Mouse (Mus musculus): Measurements from ENCODE around the gene Aars2.

The Aars2 gene

GRCm38 (mm10) chr17:45542705-45543104 lies 36.1 kb downstream of the Aars2 start:
- DNase-seq (ENCODE audit: low read depth, low spot score): no peak

- no peak for DNase-seq (ENCODE audit: low read depth, low spot score)
These were observed 36.5 kb downstream of the Aars2 start for GRCm38 (mm10) chr17:45543115-45543514.

GRCm38 (mm10) chr17:45544001-45544872 lies 37.6 kb downstream of the Aars2 start:
- no peak for DNase-seq (ENCODE audit: low read depth, low spot score)

GRCm38 (mm10) chr17:45544873-45545277 lies 38.2 kb downstream of the Aars2 start:
- no peak for DNase-seq (ENCODE audit: low read depth, low spot score)

GRCm38 (mm10) chr17:45545278-45545961 lies 38.8 kb downstream of the Aars2 start:
- no peak for DNase-seq (ENCODE audit: low read depth, low spot score)

- no peak for DNase-seq (ENCODE audit: low read depth, low spot score)
These were observed 40.3 kb downstream of the Aars2 start for GRCm38 (mm10) chr17:45546941-45547340.

- no peak for DNase-seq (ENCODE audit: low read depth, low spot score)
These were observed 41.0 kb downstream of the Aars2 start for GRCm38 (mm10) chr17:45547461-45548190.

- DNase-seq (ENCODE audit: low read depth, low spot score): no peak
These were observed 42.2 kb downstream of the Aars2 start for GRCm38 (mm10) chr17:45548541-45549512.

GRCm38 (mm10) chr17:45549617-45550181 lies 43.1 kb downstream of the Aars2 start, which contains the start of gene Tmem151b:
Tmem151b (minus strand) TSS chr17:45549677.
- no peak for DNase-seq (ENCODE audit: low read depth, low spot score)

- no peak for DNase-seq (ENCODE audit: low read depth, low spot score)
These were observed 43.6 kb downstream of the Aars2 start for GRCm38 (mm10) chr17:45550253-45550652.

GRCm38 (mm10) chr17:45551249-45551796 lies 44.7 kb downstream of the Aars2 start:
- DNase-seq (ENCODE audit: low read depth, low spot score): no peak

- peak; percentile 82 for DNase-seq (ENCODE audit: low read depth, low spot score)
These were observed 45.3 kb downstream of the Aars2 start for GRCm38 (mm10) chr17:45551816-45552451.

- no peak for DNase-seq (ENCODE audit: low read depth, low spot score)
These were observed 46.4 kb downstream of the Aars2 start for GRCm38 (mm10) chr17:45553065-45553464.

- peak; percentile 51 for DNase-seq (ENCODE audit: low read depth, low spot score)
These were observed 47.8 kb downstream of the Aars2 start for GRCm38 (mm10) chr17:45554420-45554819.

- DNase-seq (ENCODE audit: low read depth, low spot score): peak; percentile 96
These were observed 48.9 kb downstream of the Aars2 start, which contains the start of gene Nfkbie for GRCm38 (mm10) chr17:45555452-45556106. Nfkbie (plus strand) TSS chr17:45555703.

GRCm38 (mm10) chr17:45556107-45556489 lies 49.5 kb downstream of the Aars2 start:
- DNase-seq (ENCODE audit: low read depth, low spot score): peak; percentile 73

GRCm38 (mm10) chr17:45556514-45557245 lies 50.0 kb downstream of the Aars2 start:
- DNase-seq (ENCODE audit: low read depth, low spot score): peak; percentile 84

GRCm38 (mm10) chr17:45557246-45557824 lies 50.7 kb downstream of the Aars2 start:
- DNase-seq (ENCODE audit: low read depth, low spot score): peak; percentile 86
